Mouse (Mus musculus): ENCODE measurements around the gene Rab19.
A peak's percentile ranks its signal among the peaks of the same experiment; 100 is the strongest.

GRCm38 (mm10) chr6:39420867-39421266 is 39.9 kb downstream of the Rab19 start:
- TF ChIP-seq POLR2A (IDR thresholded peaks at IDR 0.05; ENCODE audit: insufficient read depth, low read length) (no peak), EP300 (IDR thresholded peaks at IDR 0.05; ENCODE audit: insufficient read depth, low read depth, low read length) (peak; percentile 91), CTCF (IDR thresholded peaks at IDR 0.05; ENCODE audit: low read depth, low read length) (no peak)

All from ES-Bruce4 (cell line).